Mouse (Mus musculus) lung, postnatal 0 days (tissue): Measurements from ENCODE around the gene Gm17657. TPM values are rescaled to one million over a fixed set of nuclear protein-coding genes. Genes with fewer than 3 reads are reported as not detected.

ENCODE experiments used
- ATAC-seq: fragments of 200-750 bp; cut with Nextera tagmentation; 2 replicates; pipeline ENCODE4 v1.8.0; 2017; ENCODE audit warnings: moderate library complexity
- DNase-seq: peaks from one replicate; pipeline ENCODE4 v3.0.0-alpha.2; 2016; ENCODE audit warnings: low spot score
- H3K27ac ChIP-seq: fragments of 300-500 bp; sonication (generic); 2 replicates; pipeline ENCODE4 v1.5.1; 2014; ENCODE audit warnings: antibody characterized with exemption, mild to moderate bottlenecking, low read length, mixed read lengths
- H3K27me3 ChIP-seq: fragments of 300-500 bp; sonication (generic); replicated peaks from 2 replicates; pipeline ENCODE4 v1.6.1; 2014; ENCODE audit warnings: low read length, mixed read lengths; ENCODE audit not compliant: insufficient read depth
- H3K36me3 ChIP-seq: fragments of 300-500 bp; sonication (generic); 2 replicates; pipeline ENCODE4 v1.6.1; 2014; ENCODE audit warnings: low read length, mixed read lengths; ENCODE audit not compliant: insufficient read depth
- H3K4me1 ChIP-seq: fragments of 300-500 bp; sonication (generic); 2 replicates; pipeline ENCODE4 v1.6.1; 2014; ENCODE audit warnings: antibody characterized with exemption, low read depth, low read length, mixed read lengths; ENCODE audit not compliant: insufficient read depth
- H3K4me2 ChIP-seq: fragments of 300-500 bp; sonication (generic); replicated peaks from 2 replicates; pipeline ENCODE4 v1.6.1; 2014; ENCODE audit warnings: low read depth, mild to moderate bottlenecking, low read length, moderate library complexity, mixed read lengths
- H3K4me3 ChIP-seq: fragments of 300-500 bp; sonication (generic); 2 replicates; pipeline ENCODE4 v1.5.1; 2014; ENCODE audit warnings: low read depth, low read length
- H3K9ac ChIP-seq: fragments of 300-500 bp; sonication (generic); replicated peaks from 2 replicates; pipeline ENCODE4 v1.6.1; 2014; ENCODE audit warnings: low read depth, mild to moderate bottlenecking
- H3K9me3 ChIP-seq: fragments of 300-500 bp; sonication (generic); 2 replicates; pipeline ENCODE4 v1.6.1; 2016; ENCODE audit warnings: low read length, mixed read lengths
- CTCF ChIP-seq: IDR thresholded peaks from 2 replicates; pipeline ENCODE4 v1.5.1; 2016; ENCODE audit warnings: antibody characterized with exemption, mild to moderate bottlenecking
- EP300 ChIP-seq: IDR thresholded peaks from 2 replicates; pipeline ENCODE4 v1.6.1; 2016; ENCODE audit warnings: antibody characterized with exemption, mild to moderate bottlenecking, control low read depth
- WGBS: fragments of 180-500 bp; shearing (Covaris S2); extraction: QIAGEN DNeasy Blood & Tissue Kit; methylation state at CpG from one replicate; pipeline ENCODE4 v1.1.7; 2014; 5-methylcytosine and 5-hydroxymethylcytosine counted together
- polyA plus RNA-seq: library from polyadenylated mRNA; unstranded; fragments of >200 nt; fragmentation: Nextera tagmentation; extraction: Ambion mirVana; gene quantifications from 2 replicates; pipeline ENCODE4 v1.2.1, GENCODE M21; 2015

Gm17657 gene
- polyA plus RNA-seq, 1 experiment from 2014 or later = not detected

- no peak for ATAC-seq
- Histone ChIP-seq H3K4me1 (no peaks in the 10 kb centered on the region), H3K27ac (no peak overlapping the region), H3K9me3 (no peaks in the 10 kb centered on the region), H3K4me2 (no peak overlapping the region), H3K4me3 (no peak overlapping the region), H3K36me3 (no peaks in the 10 kb centered on the region), H3K27me3 (no peaks in the 10 kb centered on the region), H3K9ac (no peak overlapping the region)
- no peak for TF ChIP-seq EP300
- TF ChIP-seq CTCF = peak; percentile 26
- WGBS = 91% methylated on average over 7 of the region's 7 CpGs
- DNase-seq = no peak
Measured at GRCm38 (mm10) chr17:29482632-29483031, 66.8 kb downstream of the Gm17657 start.

DNA sequence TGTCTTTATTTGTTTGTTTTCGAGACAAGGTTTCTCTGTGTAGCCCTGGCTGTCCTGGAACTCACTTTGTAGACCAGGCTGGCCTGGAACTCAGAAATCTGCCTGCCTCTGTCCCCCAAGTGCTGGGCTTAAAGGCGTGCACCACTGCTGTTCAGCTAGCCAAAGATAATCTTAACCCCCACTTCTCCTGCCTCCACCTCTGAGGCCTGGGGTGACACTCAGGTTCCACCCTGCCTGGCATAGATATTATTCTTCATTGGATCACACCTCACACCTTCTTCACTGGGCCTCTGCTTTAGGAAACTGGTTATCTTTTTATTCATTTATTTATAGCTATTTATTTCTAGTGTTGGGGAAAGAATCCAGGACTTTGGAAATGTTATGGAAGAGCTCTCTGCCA lies 69.2 kb downstream of the Gm17657 start:
- ATAC-seq = no peak
- WGBS = 78% methylated on average over 2 of the region's 2 CpGs

DNA sequence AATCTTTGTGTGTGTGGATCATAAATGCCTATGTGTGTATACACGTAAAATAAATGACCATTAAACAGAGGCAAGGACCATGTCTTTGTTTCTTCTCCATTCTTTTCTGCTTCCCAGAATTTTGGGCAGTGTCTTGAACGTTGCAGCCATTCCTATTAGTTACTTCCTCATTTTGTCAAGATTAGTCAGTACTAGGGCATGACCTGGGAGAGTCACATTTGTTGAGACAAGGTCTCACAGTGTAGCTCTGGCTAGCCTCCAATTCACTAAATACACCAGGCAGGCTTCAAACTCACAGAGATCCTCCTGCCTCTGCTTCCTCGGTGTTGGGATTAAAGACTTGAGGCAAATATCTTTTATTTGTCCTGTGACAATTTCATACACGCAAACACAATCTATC lies 71.2 kb downstream of the Gm17657 start:
- TF ChIP-seq CTCF (no peak), EP300 (no peak)
- ATAC-seq (no peak), DNase-seq (no peak)
- no peak overlapping the region for H3K9ac ChIP-seq
- H3K27ac ChIP-seq = no peak overlapping the region
- no peaks in the 10 kb centered on the region for H3K27me3 ChIP-seq
- H3K4me3 ChIP-seq = no peak overlapping the region
- no peaks in the 10 kb centered on the region for H3K9me3 ChIP-seq
- H3K4me1 ChIP-seq = no peaks in the 10 kb centered on the region
- WGBS = 77% methylated on average over 4 of the region's 4 CpGs
- H3K36me3 ChIP-seq = no peaks in the 10 kb centered on the region
- no peak overlapping the region for H3K4me2 ChIP-seq

More for the DNA sequence above, 69.2 kb downstream of the Gm17657 start:
- Histone ChIP-seq H3K9me3 (no peaks in the 10 kb centered on the region), H3K9ac (no peak overlapping the region), H3K4me1 (no peaks in the 10 kb centered on the region), H3K27ac (no peak overlapping the region), H3K36me3 (no peaks in the 10 kb centered on the region), H3K4me2 (no peak overlapping the region), H3K4me3 (no peak overlapping the region), H3K27me3 (no peaks in the 10 kb centered on the region)
- DNase-seq = no peak
- TF ChIP-seq EP300 (no peak), CTCF (no peak)

GRCm38 (mm10) chr17:29477357-29477756 lies 72.1 kb downstream of the Gm17657 start:
- WGBS = 91% methylated on average over 10 of the region's 10 CpGs
- H3K4me3 ChIP-seq = no peak overlapping the region
- no peak overlapping the region for H3K9ac ChIP-seq
- TF ChIP-seq CTCF (no peak), EP300 (no peak)
- ATAC-seq (no peak), DNase-seq (no peak)
- no peaks in the 10 kb centered on the region for H3K9me3 ChIP-seq
- no peak overlapping the region for H3K4me2 ChIP-seq
- no peaks in the 10 kb centered on the region for H3K4me1 ChIP-seq
- H3K27me3 ChIP-seq = no peaks in the 10 kb centered on the region
- no peaks in the 10 kb centered on the region for H3K36me3 ChIP-seq
- no peak overlapping the region for H3K27ac ChIP-seq

DNA sequence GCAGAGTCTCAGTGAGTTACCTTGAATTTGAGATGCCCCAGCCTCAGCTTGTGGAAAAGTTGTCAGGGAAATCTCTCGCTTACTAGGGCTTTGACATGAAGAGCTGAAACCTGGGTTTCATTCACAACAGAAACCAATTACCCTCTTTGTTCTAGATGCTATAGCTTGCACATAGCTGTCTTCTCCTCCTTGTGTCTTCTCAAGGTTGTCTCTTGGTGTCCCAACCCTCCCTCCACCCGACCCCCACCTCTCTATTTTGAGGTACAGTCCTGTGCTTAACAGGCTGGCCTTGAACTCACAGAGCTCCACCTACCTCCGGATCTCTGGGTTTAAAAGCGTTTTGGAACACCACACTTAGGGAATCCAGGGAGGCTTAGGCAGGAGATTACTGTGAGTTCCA lies 73.0 kb downstream of the Gm17657 start:
- H3K9ac ChIP-seq = no peak overlapping the region
- 72% methylated on average over 4 of the region's 4 CpGs for WGBS
- H3K36me3 ChIP-seq = no peaks in the 10 kb centered on the region
- no peak overlapping the region for H3K4me3 ChIP-seq
- DNase-seq (no peak), ATAC-seq (no peak)
- no peaks in the 10 kb centered on the region for H3K4me1 ChIP-seq
- no peaks in the 10 kb centered on the region for H3K9me3 ChIP-seq
- H3K27me3 ChIP-seq = no peaks in the 10 kb centered on the region
- H3K4me2 ChIP-seq = no peak overlapping the region
- H3K27ac ChIP-seq = no peak overlapping the region
- TF ChIP-seq EP300 (no peak), CTCF (no peak)

DNA sequence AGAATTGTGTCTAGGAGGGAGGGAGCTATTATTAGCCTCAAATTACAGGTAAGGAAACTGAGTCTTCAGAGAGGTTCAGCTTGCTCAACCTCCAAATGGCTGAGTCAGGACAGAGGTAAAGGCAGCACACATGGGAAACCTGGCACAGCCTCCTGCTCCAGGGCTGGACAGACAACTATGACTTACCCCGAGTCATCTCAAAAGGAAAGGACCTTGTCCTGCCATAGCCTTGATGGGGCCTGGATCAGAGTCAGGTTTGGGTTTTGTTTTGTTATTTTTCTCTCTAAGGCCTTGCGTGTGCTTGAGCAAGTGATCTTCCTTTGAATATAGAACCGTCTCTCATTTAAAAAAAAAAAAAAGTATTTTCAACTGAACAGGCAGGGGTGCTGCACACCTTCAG lies 74.3 kb downstream of the Gm17657 start:
- no peak overlapping the region for H3K4me2 ChIP-seq
- no peaks in the 10 kb centered on the region for H3K4me1 ChIP-seq
- no peaks in the 10 kb centered on the region for H3K36me3 ChIP-seq
- no peak overlapping the region for H3K27ac ChIP-seq
- H3K9ac ChIP-seq = no peak overlapping the region
- TF ChIP-seq CTCF (no peak), EP300 (no peak)
- 86% methylated on average over 3 of the region's 3 CpGs for WGBS
- no peak for DNase-seq
- H3K27me3 ChIP-seq = no peaks in the 10 kb centered on the region
- no peaks in the 10 kb centered on the region for H3K9me3 ChIP-seq
- no peak for ATAC-seq
- no peak overlapping the region for H3K4me3 ChIP-seq

- H3K36me3 ChIP-seq = no peaks in the 10 kb centered on the region
- no peak overlapping the region for H3K4me2 ChIP-seq
- DNase-seq (no peak), ATAC-seq (peak; percentile 23; the same call in 1 of the 2 replicates)
- 60% methylated on average over 2 of the region's 2 CpGs for WGBS
- no peak overlapping the region for H3K4me3 ChIP-seq
- no peak for TF ChIP-seq CTCF
- TF ChIP-seq EP300 = no peak
- H3K27ac ChIP-seq = no peak overlapping the region
- no peaks in the 10 kb centered on the region for H3K9me3 ChIP-seq
- H3K4me1 ChIP-seq = no peaks in the 10 kb centered on the region
- H3K9ac ChIP-seq = no peak overlapping the region
- no peaks in the 10 kb centered on the region for H3K27me3 ChIP-seq
Measured at GRCm38 (mm10) chr17:29474036-29474435, 75.4 kb downstream of the Gm17657 start.
